Mouse (Mus musculus): ENCODE results near the gene Ctse.
"Not testable (repeated sequence)": the region's sequence is repeated elsewhere in the genome, so short reads cannot be mapped to it uniquely, and the experiment has no call there.

Gene Ctse

GRCm38 (mm10) chr1:131637791-131638540 lies at the start of gene Ctse:
Gene Ctse, plus strand, starts transcription at chr1:131638306.
- DNase-seq (ENCODE audit: extremely low spot score, low spot score): no peak

GRCm38 (mm10) chr1:131598905-131599304 lies 39.2 kb upstream of the Ctse start, which contains the start of gene Avpr1b:
Gene Avpr1b, plus strand, starts transcription at chr1:131599239.
- no peak for DNase-seq (ENCODE audit: extremely low spot score, low spot score)

GRCm38 (mm10) chr1:131600314-131600713 lies 37.8 kb upstream of the Ctse start:
- DNase-seq (ENCODE audit: extremely low spot score, low spot score): no peak

GRCm38 (mm10) chr1:131606719-131607118 lies 31.4 kb upstream of the Ctse start:
- DNase-seq (ENCODE audit: extremely low spot score, low spot score): no peak

GRCm38 (mm10) chr1:131612556-131613155 lies 25.4 kb upstream of the Ctse start:
- DNase-seq (ENCODE audit: extremely low spot score, low spot score): no peak

- DNase-seq (ENCODE audit: extremely low spot score, low spot score): peak; percentile 61
These were observed 24.6 kb upstream of the Ctse start for GRCm38 (mm10) chr1:131613361-131614133.

GRCm38 (mm10) chr1:131614641-131615040 lies 23.5 kb upstream of the Ctse start:
- no peak for DNase-seq (ENCODE audit: extremely low spot score, low spot score)

GRCm38 (mm10) chr1:131616131-131616530 lies 22.0 kb upstream of the Ctse start:
- no peak for DNase-seq (ENCODE audit: extremely low spot score, low spot score)

- DNase-seq (ENCODE audit: extremely low spot score, low spot score): no peak
These were observed 21.4 kb upstream of the Ctse start for GRCm38 (mm10) chr1:131616546-131617220.

- DNase-seq (ENCODE audit: extremely low spot score, low spot score): no peak
These were observed 19.5 kb upstream of the Ctse start for GRCm38 (mm10) chr1:131618576-131618975.

GRCm38 (mm10) chr1:131619348-131619747 lies 18.8 kb upstream of the Ctse start:
- DNase-seq (ENCODE audit: extremely low spot score, low spot score): no peak

GRCm38 (mm10) chr1:131623644-131624043 lies 14.5 kb upstream of the Ctse start:
- no peak for DNase-seq (ENCODE audit: extremely low spot score, low spot score)

GRCm38 (mm10) chr1:131624175-131624835 lies 13.8 kb upstream of the Ctse start:
- DNase-seq (ENCODE audit: extremely low spot score, low spot score): no peak

GRCm38 (mm10) chr1:131626200-131626599 lies 11.9 kb upstream of the Ctse start:
- DNase-seq (ENCODE audit: extremely low spot score, low spot score): no peak

- DNase-seq (ENCODE audit: extremely low spot score, low spot score): not testable (repeated sequence)
These were observed 5.9 kb upstream of the Ctse start for GRCm38 (mm10) chr1:131632216-131632615.

- DNase-seq (ENCODE audit: extremely low spot score, low spot score): no peak
These were observed 3.6 kb upstream of the Ctse start for GRCm38 (mm10) chr1:131634495-131634894.

- DNase-seq (ENCODE audit: extremely low spot score, low spot score): no peak
These were observed 675 bp downstream of the Ctse start for GRCm38 (mm10) chr1:131638541-131639421.

- no peak for DNase-seq (ENCODE audit: extremely low spot score, low spot score)
These were observed 2.0 kb downstream of the Ctse start for GRCm38 (mm10) chr1:131640062-131640461.

GRCm38 (mm10) chr1:131641565-131641964 lies 3.5 kb downstream of the Ctse start:
- DNase-seq (ENCODE audit: extremely low spot score, low spot score): no peak

- no peak for DNase-seq (ENCODE audit: extremely low spot score, low spot score)
These were observed 4.1 kb downstream of the Ctse start for GRCm38 (mm10) chr1:131642251-131642650.
